9 mouse cellular contexts compared by ENCODE assay signal in the genomic region with DNA sequence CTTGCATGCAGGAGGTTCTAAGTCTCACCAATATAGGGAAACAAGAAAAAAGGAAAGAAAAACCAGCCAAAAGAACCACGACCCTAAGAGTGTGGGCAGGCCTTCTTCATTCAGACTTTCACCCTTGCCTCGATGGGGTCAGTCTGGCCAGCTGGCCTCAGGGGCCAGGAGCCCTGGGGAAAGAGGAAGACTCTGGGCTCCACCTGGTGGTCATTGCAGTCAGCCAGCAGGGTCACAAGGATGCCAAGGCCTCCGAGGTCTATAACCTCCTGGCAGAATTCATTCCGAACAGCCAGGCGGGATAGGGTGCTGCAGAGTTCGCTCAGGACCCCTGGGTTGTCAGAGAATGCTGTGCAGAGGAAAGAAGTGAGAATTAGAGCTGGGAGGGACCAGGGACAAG. TPM values are rescaled to one million over a fixed set of nuclear protein-coding genes. Genes with fewer than 3 reads are reported as not detected.
DNase-seq lines count a peak whose midpoint lies in the region; ATAC-seq and TF ChIP-seq lines count a peak whose summit lies in the region.
"Had no signal": no experiment of that assay in that cellular context is flagged by ENCODE, and none has a peak within 500 bp of the region (broad histone marks: within the 10 kb centered on the region; RNA-seq: fewer than 3 reads in every experiment).

No protein-coding gene starts in this region.

- WGBS in heart, embryonic 10.5 days = 52% methylated on average over 6 of the region's 6 CpGs
- WGBS in stomach, postnatal 0 days = 49% methylated on average over 6 of the region's 6 CpGs

- DNase-seq in heart, embryonic 10.5 days (ENCODE audit: low spot score) = peak; percentile 81
- DNase-seq in heart, postnatal 25 days (ENCODE audit: low spot score) = no peak
- no peak for DNase-seq in testis, postnatal 14 days (ENCODE audit: low spot score)
- peak; percentile 52 for DNase-seq in embryo, embryonic 11 days
- peak; percentile 79 for DNase-seq in kidney, postnatal 14 days
- DNase-seq in stomach, postnatal 0 days (ENCODE audit: low spot score) = peak; percentile 51
- no peak for DNase-seq in frontal cortex, postnatal 10 days (ENCODE audit: low spot score in 2 of 2)

- no peaks in the 10 kb centered on the region for H3K27me3 ChIP-seq in heart, embryonic 10.5 days (ENCODE audit: insufficient read depth, poor library complexity, severe bottlenecking)
- no peaks in the 10 kb centered on the region for H3K27me3 ChIP-seq in testis, adult 2 months (ENCODE audit: control insufficient read depth, insufficient read depth, low read length)
- no peaks in the 10 kb centered on the region for H3K27me3 ChIP-seq in stomach, postnatal 0 days (ENCODE audit: control insufficient read depth, insufficient read depth, low read length)
- H3K27me3 ChIP-seq: heart, embryonic 15.5 days had no signal

- no peak overlapping the region for H3K27ac ChIP-seq in heart, embryonic 10.5 days
- no peak overlapping the region for H3K27ac ChIP-seq in testis, adult 2 months (ENCODE audit: control insufficient read depth, insufficient read depth, low read depth, low read length)
- H3K27ac ChIP-seq in stomach, postnatal 0 days (replicated peaks) = no peak overlapping the region
- H3K27ac ChIP-seq: heart, embryonic 15.5 days had no signal

- no peaks in the 10 kb centered on the region for H3K9me3 ChIP-seq in heart, embryonic 10.5 days
- H3K9me3 ChIP-seq in stomach, postnatal 0 days (ENCODE audit: control insufficient read depth, low read length) = no peaks in the 10 kb centered on the region
- H3K9me3 ChIP-seq: heart, embryonic 15.5 days had no signal

- intact Hi-C loops in heart, postnatal 25 days (cut with DNase I) = loop anchor here (2.0 to 5.0 kb wide), 4 partner anchors 23 to 137 kb away; no protein-coding TSS in a partner anchor

- no peak overlapping the region for H3K9ac ChIP-seq in stomach, postnatal 0 days (ENCODE audit: low read length)
- H3K9ac ChIP-seq: heart, embryonic 15.5 days had no signal

- H3K36me3 ChIP-seq in heart, embryonic 10.5 days = peaks cover 54% of the 10 kb centered on the region
- no peaks in the 10 kb centered on the region for H3K36me3 ChIP-seq in testis, adult 2 months (ENCODE audit: control insufficient read depth, insufficient read depth, low read length)
- peaks cover 7% of the 10 kb centered on the region for H3K36me3 ChIP-seq in stomach, postnatal 0 days (ENCODE audit: control insufficient read depth, insufficient read depth, low read length)

- no peak for TF ChIP-seq POLR2A in testis, adult 2 months (IDR thresholded peaks at IDR 0.05; ENCODE audit: control insufficient read depth, low read depth, low read length)

- no peak for ATAC-seq in stomach, postnatal 0 days (ENCODE audit: low FRiP score, low TSS enrichment)

- no peak for TF ChIP-seq EP300 in stomach, postnatal 0 days (optimal IDR thresholded peaks at IDR 0.05)

- no peak overlapping the region for H3K4me2 ChIP-seq in stomach, postnatal 0 days (replicated peaks; ENCODE audit: low read depth)
- H3K4me2 ChIP-seq: heart, embryonic 15.5 days had no signal

- peak; percentile 45; the same call in 1 of the 2 replicates for TF ChIP-seq CTCF in testis, adult 2 months (IDR thresholded peaks at IDR 0.05; ENCODE audit: control insufficient read depth, insufficient read depth, insufficient replicate concordance, low read depth, low read length)
- TF ChIP-seq CTCF in stomach, postnatal 0 days (IDR thresholded peaks at IDR 0.05; ENCODE audit: low read depth) = peak; percentile 74

- no peak overlapping the region for H3K4me3 ChIP-seq in heart, embryonic 10.5 days
- no peak overlapping the region for H3K4me3 ChIP-seq in testis, adult 2 months (ENCODE audit: control insufficient read depth, low read depth, low read length)
- H3K4me3 ChIP-seq in stomach, postnatal 0 days (ENCODE audit: low read depth, low read length) = no peak overlapping the region
- H3K4me3 ChIP-seq: heart, embryonic 15.5 days had no signal

- H3K4me1 ChIP-seq in heart, embryonic 10.5 days = peaks cover 10% of the 10 kb centered on the region; the same call in 1 of the 2 replicates
- H3K4me1 ChIP-seq in testis, adult 2 months (ENCODE audit: control insufficient read depth, insufficient read depth, low read length) = peaks cover 3% of the 10 kb centered on the region; the same call in 1 of the 2 replicates
- no peaks in the 10 kb centered on the region for H3K4me1 ChIP-seq in stomach, postnatal 0 days (replicated peaks; ENCODE audit: control insufficient read depth, insufficient read depth)

RNA-seq across cellular contexts. Expression of a gene that starts 10.7 kb away (rescaled TPM):
- polyA plus RNA-seq in heart, embryonic 10.5 days (2016; fragmentation: Nextera tagmentation; extraction: Ambion mirVana) = 34.7 and 34.8 TPM in 2 replicates
- 10 to 100 TPM; 38.9 to 41.5 TPM for total RNA-seq in heart, postnatal 25 days (2021)
- polyA plus RNA-seq in testis, adult 2 months (2012; rRNA removed) = 206 and 208 TPM in 2 replicates
- 7.8 and 9.0 TPM in 2 replicates for polyA plus RNA-seq in stomach, postnatal 0 days (2015; fragmentation: Nextera tagmentation; extraction: Ambion mirVana)

RNA-seq across cellular contexts. Expression of a gene that starts 10.9 kb away (rescaled TPM):
- 29.5 and 31.6 TPM in 2 replicates for polyA plus RNA-seq in heart, embryonic 10.5 days (2016; fragmentation: Nextera tagmentation; extraction: Ambion mirVana)
- 1 to 10 TPM; 7.6 to 8.0 TPM for total RNA-seq in heart, postnatal 25 days (2021)
- 5.4 and 5.5 TPM in 2 replicates for polyA plus RNA-seq in testis, adult 2 months (2012; rRNA removed)
- 11.9 and 12.9 TPM in 2 replicates for polyA plus RNA-seq in stomach, postnatal 0 days (2015; fragmentation: Nextera tagmentation; extraction: Ambion mirVana)

RNA-seq across cellular contexts. Expression of a gene that starts 11.2 kb away (rescaled TPM):
- polyA plus RNA-seq in heart, embryonic 10.5 days (2016; fragmentation: Nextera tagmentation; extraction: Ambion mirVana) = 5.8 and 9.5 TPM in 2 replicates
- total RNA-seq in heart, postnatal 25 days (2021) = 10 to 100 TPM; 48.1 to 48.4 TPM
- polyA plus RNA-seq in testis, adult 2 months (2012; rRNA removed) = 11.8 and 12.3 TPM in 2 replicates
- polyA plus RNA-seq in stomach, postnatal 0 days (2015; fragmentation: Nextera tagmentation; extraction: Ambion mirVana) = 3.1 and 4.5 TPM in 2 replicates

RNA-seq across cellular contexts. Expression of a gene that starts 51.2 kb away (rescaled TPM):
- 93.9 and 123 TPM in 2 replicates for polyA plus RNA-seq in heart, embryonic 10.5 days (2016; fragmentation: Nextera tagmentation; extraction: Ambion mirVana)
- 10 to 100 TPM; 93.0 to 98.1 TPM for total RNA-seq in heart, postnatal 25 days (2021)
- polyA plus RNA-seq in testis, adult 2 months (2012; rRNA removed) = 13.4 and 17.7 TPM in 2 replicates
- polyA plus RNA-seq in stomach, postnatal 0 days (2015; fragmentation: Nextera tagmentation; extraction: Ambion mirVana) = 38.2 and 40.8 TPM in 2 replicates

RNA-seq across cellular contexts. Expression of a gene that starts 59.3 kb away (rescaled TPM):
- 42.7 and 80.5 TPM in 2 replicates for polyA plus RNA-seq in heart, embryonic 10.5 days (2016; fragmentation: Nextera tagmentation; extraction: Ambion mirVana)
- 10 to 100 TPM; 12.0 to 12.3 TPM for total RNA-seq in heart, postnatal 25 days (2021)
- 7.3 and 9.8 TPM in 2 replicates for polyA plus RNA-seq in testis, adult 2 months (2012; rRNA removed)
- polyA plus RNA-seq in stomach, postnatal 0 days (2015; fragmentation: Nextera tagmentation; extraction: Ambion mirVana) = 13.8 and 17.5 TPM in 2 replicates

Comparison
In these comparisons a context has a peak if more than half of its experiments do, and no peak if none do; other contexts are left out.
1. DNase-seq: peak in heart, embryonic 10.5 days (single experiment), embryo, embryonic 11 days (single experiment), kidney, postnatal 14 days (single experiment) and stomach, postnatal 0 days (single experiment); none in heart, postnatal 25 days (single experiment), testis, postnatal 14 days (single experiment) and frontal cortex, postnatal 10 days (0 of 2).